Mouse (Mus musculus) forebrain, embryonic 13.5 days (tissue): ENCODE measurements around the gene Zzef1. TPM values are rescaled to one million over a fixed set of nuclear protein-coding genes. Genes with fewer than 3 reads are reported as not detected.

Experiments
- ATAC-seq: fragments of 200-750 bp; cut with Nextera tagmentation; 2 replicates; pipeline ENCODE4 v1.8.0; 2017
- H3K27ac ChIP-seq: fragments of 300-500 bp; sonication (generic); 2 replicates; pipeline ENCODE4 v1.5.1; 2015; ENCODE audit warnings: inconsistent platforms, mild to moderate bottlenecking, moderate library complexity
- H3K27me3 ChIP-seq: fragments of 300-500 bp; sonication (generic); 2 replicates; pipeline ENCODE4 v1.6.1; 2015; ENCODE audit warnings: mild to moderate bottlenecking, inconsistent platforms
- H3K36me3 ChIP-seq: fragments of 300-500 bp; sonication (generic); 2 replicates; pipeline ENCODE4 v1.6.1; 2015; ENCODE audit warnings: mild to moderate bottlenecking, inconsistent platforms; ENCODE audit not compliant: poor library complexity, severe bottlenecking
- H3K4me1 ChIP-seq: fragments of 300-500 bp; sonication (generic); 2 replicates; pipeline ENCODE4 v1.6.1; 2015; ENCODE audit warnings: inconsistent platforms
- H3K4me2 ChIP-seq: fragments of 300-500 bp; sonication (generic); 2 replicates; pipeline ENCODE4 v1.6.1; 2015; ENCODE audit warnings: inconsistent platforms, mild to moderate bottlenecking, moderate library complexity
- H3K4me3 ChIP-seq: fragments of 300-500 bp; sonication (generic); 2 replicates; pipeline ENCODE4 v1.5.1; 2015; ENCODE audit warnings: mild to moderate bottlenecking, inconsistent platforms
- H3K9ac ChIP-seq: fragments of 300-500 bp; sonication (generic); 2 replicates; pipeline ENCODE4 v1.6.1; 2015; ENCODE audit warnings: mild to moderate bottlenecking, inconsistent platforms
- H3K9me3 ChIP-seq: fragments of 300-500 bp; sonication (generic); replicated peaks from 2 replicates; pipeline ENCODE4 v1.6.1; 2016; ENCODE audit warnings: inconsistent platforms
- WGBS: fragments of 180-500 bp; shearing (Covaris S2); methylation state at CpG from one replicate; pipeline ENCODE4 v1.1.7; 2015; 5-methylcytosine and 5-hydroxymethylcytosine counted together
- polyA plus RNA-seq: library from polyadenylated mRNA; unstranded; fragments of >200 nt; fragmentation: Nextera tagmentation; extraction: Ambion mirVana; gene quantifications from 2 replicates; pipeline ENCODE4 v1.2.1, GENCODE M21; 2015

Zzef1 gene
- polyA plus RNA-seq, 1 experiment from 2014 or later, result 10.8 TPM

- Histone ChIP-seq H3K36me3 (no peaks in the 10 kb centered on the region), H3K9me3 (no peaks in the 10 kb centered on the region), H3K27me3 (no peaks in the 10 kb centered on the region), H3K9ac (no peak overlapping the region), H3K4me2 (no peak overlapping the region), H3K4me1 (0 out of 2 replicates have a peak, but pooled peaks cover 5% of the 10 kb centered on the region), H3K4me3 (no peak overlapping the region), H3K27ac (no peak overlapping the region)
- 90% methylated on average over 4 of the region's 4 CpGs for WGBS
- ATAC-seq, result no peak
These were observed 12.0 kb downstream of the Zzef1 start for GRCm38 (mm10) chr11:72807992-72808391.

- Histone ChIP-seq H3K27ac (no peak overlapping the region), H3K9ac (no peak overlapping the region), H3K4me3 (no peak overlapping the region), H3K4me2 (no peak overlapping the region), H3K36me3 (no peaks in the 10 kb centered on the region), H3K4me1 (no peaks in the 10 kb centered on the region), H3K9me3 (no peaks in the 10 kb centered on the region), H3K27me3 (no peaks in the 10 kb centered on the region)
- WGBS, result 94% methylated on average over 5 of the region's 5 CpGs
- ATAC-seq, result no peak
These were observed 17.7 kb downstream of the Zzef1 start for GRCm38 (mm10) chr11:72813687-72814086.

- no peak overlapping the region for H3K27ac ChIP-seq
- no peaks in the 10 kb centered on the region for H3K4me1 ChIP-seq
- H3K4me2 ChIP-seq, result no peak overlapping the region
- H3K36me3 ChIP-seq, result no peaks in the 10 kb centered on the region
- no peak overlapping the region for H3K4me3 ChIP-seq
- 77% methylated on average over 2 of the region's 2 CpGs for WGBS
- no peak overlapping the region for H3K9ac ChIP-seq
- no peaks in the 10 kb centered on the region for H3K27me3 ChIP-seq
- no peaks in the 10 kb centered on the region for H3K9me3 ChIP-seq
- ATAC-seq, result no peak
These were observed 18.2 kb downstream of the Zzef1 start for GRCm38 (mm10) chr11:72814188-72814587.

GRCm38 (mm10) chr11:72816859-72817258 is 20.8 kb downstream of the Zzef1 start:
- no peak overlapping the region for H3K27ac ChIP-seq
- WGBS, result 82% methylated on average over 1 of the region's 1 CpGs
- H3K36me3 ChIP-seq, result peaks cover 20% of the 10 kb centered on the region
- no peak overlapping the region for H3K9ac ChIP-seq
- H3K9me3 ChIP-seq, result no peaks in the 10 kb centered on the region
- H3K4me1 ChIP-seq, result no peaks in the 10 kb centered on the region
- H3K27me3 ChIP-seq, result no peaks in the 10 kb centered on the region
- ATAC-seq, result no peak
- no peak overlapping the region for H3K4me3 ChIP-seq
- no peak overlapping the region for H3K4me2 ChIP-seq

- Histone ChIP-seq H3K9ac (no peak overlapping the region), H3K9me3 (no peaks in the 10 kb centered on the region), H3K27me3 (no peaks in the 10 kb centered on the region), H3K4me2 (no peak overlapping the region), H3K4me3 (no peak overlapping the region), H3K4me1 (no peaks in the 10 kb centered on the region), H3K36me3 (peaks cover 31% of the 10 kb centered on the region), H3K27ac (no peak overlapping the region)
- WGBS, result 91% methylated on average over 7 of the region's 7 CpGs
- no peak for ATAC-seq
These were observed 22.0 kb downstream of the Zzef1 start for GRCm38 (mm10) chr11:72818067-72818466.

GRCm38 (mm10) chr11:72821041-72821440 is 25.0 kb downstream of the Zzef1 start:
- Histone ChIP-seq H3K9me3 (no peaks in the 10 kb centered on the region), H3K9ac (no peak overlapping the region), H3K4me2 (no peak overlapping the region), H3K36me3 (peaks cover 54% of the 10 kb centered on the region), H3K27me3 (no peaks in the 10 kb centered on the region), H3K4me3 (no peak overlapping the region), H3K27ac (no peak overlapping the region), H3K4me1 (no peaks in the 10 kb centered on the region)
- ATAC-seq, result no peak
- 90% methylated on average over 7 of the region's 7 CpGs for WGBS

GRCm38 (mm10) chr11:72829869-72830268 is 33.8 kb downstream of the Zzef1 start:
- 96% methylated on average over 3 of the region's 3 CpGs for WGBS
- Histone ChIP-seq H3K27ac (no peak overlapping the region), H3K4me1 (no peaks in the 10 kb centered on the region), H3K36me3 (peaks cover 78% of the 10 kb centered on the region), H3K9me3 (no peaks in the 10 kb centered on the region), H3K27me3 (no peaks in the 10 kb centered on the region), H3K9ac (no peak overlapping the region), H3K4me2 (no peak overlapping the region), H3K4me3 (no peak overlapping the region)
- ATAC-seq, result no peak

GRCm38 (mm10) chr11:72842731-72843130 is 46.7 kb downstream of the Zzef1 start:
- WGBS, result 89% methylated on average over 3 of the region's 3 CpGs
- ATAC-seq, result no peak
- H3K36me3 ChIP-seq, result peaks cover 45% of the 10 kb centered on the region

GRCm38 (mm10) chr11:72843576-72843975 is 47.5 kb downstream of the Zzef1 start:
- H3K27ac ChIP-seq, result no peak overlapping the region
- no peaks in the 10 kb centered on the region for H3K9me3 ChIP-seq
- ATAC-seq, result no peak
- no peak overlapping the region for H3K4me2 ChIP-seq
- peaks cover 53% of the 10 kb centered on the region for H3K36me3 ChIP-seq
- no peaks in the 10 kb centered on the region for H3K27me3 ChIP-seq
- H3K4me1 ChIP-seq, result no peaks in the 10 kb centered on the region
- no peak overlapping the region for H3K4me3 ChIP-seq
- H3K9ac ChIP-seq, result no peak overlapping the region

More at GRCm38 (mm10) chr11:72842731-72843130, 46.7 kb downstream of the Zzef1 start:
- Histone ChIP-seq H3K4me3 (no peak overlapping the region), H3K4me1 (no peaks in the 10 kb centered on the region), H3K27ac (no peak overlapping the region), H3K4me2 (no peak overlapping the region), H3K9ac (no peak overlapping the region), H3K9me3 (no peaks in the 10 kb centered on the region), H3K27me3 (no peaks in the 10 kb centered on the region)

GRCm38 (mm10) chr11:72845526-72845925 is 49.5 kb downstream of the Zzef1 start:
- Histone ChIP-seq H3K9ac (no peak overlapping the region), H3K9me3 (no peaks in the 10 kb centered on the region), H3K27me3 (no peaks in the 10 kb centered on the region), H3K4me1 (no peaks in the 10 kb centered on the region), H3K36me3 (peaks cover 59% of the 10 kb centered on the region), H3K27ac (no peak overlapping the region), H3K4me2 (no peak overlapping the region), H3K4me3 (no peak overlapping the region)
- 95% methylated on average over 2 of the region's 2 CpGs for WGBS
- ATAC-seq, result no peak

GRCm38 (mm10) chr11:72846685-72847084 is 50.7 kb downstream of the Zzef1 start:
- Histone ChIP-seq H3K4me1 (no peaks in the 10 kb centered on the region), H3K9me3 (no peaks in the 10 kb centered on the region), H3K36me3 (peaks cover 69% of the 10 kb centered on the region), H3K27me3 (no peaks in the 10 kb centered on the region), H3K4me3 (no peak overlapping the region), H3K4me2 (no peak overlapping the region), H3K27ac (no peak overlapping the region), H3K9ac (no peak overlapping the region)
- no peak for ATAC-seq

- no peaks in the 10 kb centered on the region for H3K27me3 ChIP-seq
- 95% methylated on average over 1 of the region's 1 CpGs for WGBS
- no peak overlapping the region for H3K4me2 ChIP-seq
- no peaks in the 10 kb centered on the region for H3K4me1 ChIP-seq
- H3K4me3 ChIP-seq, result no peak overlapping the region
- no peaks in the 10 kb centered on the region for H3K9me3 ChIP-seq
- H3K9ac ChIP-seq, result no peak overlapping the region
- ATAC-seq, result no peak
- no peak overlapping the region for H3K27ac ChIP-seq
- H3K36me3 ChIP-seq, result peaks cover 80% of the 10 kb centered on the region
These were observed 52.0 kb downstream of the Zzef1 start for GRCm38 (mm10) chr11:72847831-72848628.
